Mouse (Mus musculus): ENCODE results near the gene Lig1. TPM values are rescaled to one million over a fixed set of nuclear protein-coding genes. Genes with fewer than 3 reads are reported as not detected.

Gene Lig1
- total and polyA plus RNA-seq, 3 experiments = 42.0 to 163 (median 82.4) TPM

GRCm38 (mm10) chr7:13264396-13264795 is 12.7 kb upstream of the Lig1 start:
- in situ Hi-C loops (cut with MboI; ENCODE audit: low pct_ligation_motif_present, low pct_unique_long_range_greater_than_20kb, low sequenced_read_pairs) (no loop called here), dilution Hi-C loops (cut with MboI; ENCODE audit: extremely low pct_ligation_motif_present, extremely low pct_unique_long_range_greater_than_20kb, low sequenced_read_pairs) (no loop called here)
- H3K9ac ChIP-seq (ENCODE audit: insufficient read depth, low read depth) = no peak overlapping the region
- no peaks in the 10 kb centered on the region for H3K9me3 ChIP-seq (replicated peaks; ENCODE audit: low read length)
- no peak overlapping the region for H3K27ac ChIP-seq (ENCODE audit: insufficient read depth, low read depth)
- H3K4me1 ChIP-seq (ENCODE audit: control insufficient read depth in 1 of 2, insufficient read depth in 2 of 2) = peaks cover 4 to 20% of the 10 kb centered on the region in 2 experiments; a peak in 3 of 4 replicates
- H3K4me2 ChIP-seq (ENCODE audit: insufficient read depth, low read depth, poor library complexity, severe bottlenecking) = no peak overlapping the region
- H3K4me3 ChIP-seq (replicated peaks in 1 of 3; ENCODE audit: low read depth in 2 of 3, low read length in 2 of 3, poor library complexity in 1 of 3) = no peak overlapping the region
- peaks cover 0 to 13% of the 10 kb centered on the region in 2 experiments for H3K36me3 ChIP-seq (replicated peaks in 1 of 2; ENCODE audit: control insufficient read depth in 1 of 2, insufficient read depth in 1 of 2, low read length in 1 of 2)
- TF ChIP-seq SIN3A (IDR thresholded peaks at IDR 0.05; ENCODE audit: low read length) (no peak), UBTF (IDR thresholded peaks at IDR 0.05; ENCODE audit: low read depth, low read length) (no peak), GABPA (IDR thresholded peaks at IDR 0.05; ENCODE audit: insufficient replicate concordance, low read depth, low read length) (no peak), SMC3 (IDR thresholded peaks at IDR 0.05; ENCODE audit: low read depth, low read length) (no peak), MXI1 (IDR thresholded peaks at IDR 0.05; ENCODE audit: low read depth, low read length) (no peak), JUN (IDR thresholded peaks at IDR 0.05; ENCODE audit: insufficient read depth, low read depth, low read length) (no peak), CHD2 (IDR thresholded peaks at IDR 0.05; ENCODE audit: low read length) (no peak), MAFK (IDR thresholded peaks at IDR 0.05; ENCODE audit: insufficient replicate concordance, low read length) (no peak)
- no peaks in the 10 kb centered on the region for H3K79me2 ChIP-seq (replicated peaks; ENCODE audit: control insufficient read depth, extremely low read depth, insufficient read depth, poor library complexity, severe bottlenecking)
- DNase-seq (ENCODE audit: extremely low read depth) = no peak
- no peaks in the 10 kb centered on the region for H3K27me3 ChIP-seq (replicated peaks)

GRCm38 (mm10) chr7:13268749-13269260 is 8.3 kb upstream of the Lig1 start:
- Histone ChIP-seq H3K9me3 (replicated peaks; ENCODE audit: low read length) (no peaks in the 10 kb centered on the region), H3K79me2 (replicated peaks; ENCODE audit: control insufficient read depth, extremely low read depth, insufficient read depth, poor library complexity, severe bottlenecking) (no peaks in the 10 kb centered on the region), H3K27ac (ENCODE audit: insufficient read depth, low read depth) (no peak overlapping the region), H3K36me3 (replicated peaks in 1 of 2; ENCODE audit: control insufficient read depth in 1 of 2, insufficient read depth in 1 of 2, low read length in 1 of 2) (peaks cover 4 to 17% of the 10 kb centered on the region in 2 experiments), H3K4me1 (ENCODE audit: control insufficient read depth in 1 of 2, insufficient read depth in 2 of 2) (peaks cover 4 to 25% of the 10 kb centered on the region in 2 experiments; a peak in 3 of 4 replicates), H3K4me2 (ENCODE audit: insufficient read depth, low read depth, poor library complexity, severe bottlenecking) (no peak overlapping the region), H3K4me3 (replicated peaks in 1 of 3; ENCODE audit: low read depth in 2 of 3, low read length in 2 of 3, poor library complexity in 1 of 3) (no peak overlapping the region), H3K27me3 (replicated peaks) (no peaks in the 10 kb centered on the region), H3K9ac (ENCODE audit: insufficient read depth, low read depth) (no peak overlapping the region)
- TF ChIP-seq MEF2A (IDR thresholded peaks at IDR 0.05; ENCODE audit: borderline replicate concordance, low read depth, low read length) = no peak
- TF ChIP-seq MYC (IDR thresholded peaks at IDR 0.05; ENCODE audit: low read depth, low read length) = no peak
- TF ChIP-seq ELF1 (IDR thresholded peaks at IDR 0.05; ENCODE audit: low read depth, low read length) = no peak
- TF ChIP-seq JUN (IDR thresholded peaks at IDR 0.05; ENCODE audit: insufficient read depth, low read depth, low read length) = no peak
- TF ChIP-seq ZMIZ1 (IDR thresholded peaks at IDR 0.05; ENCODE audit: low read depth, low read length) = no peak
- no peak for TF ChIP-seq ZNF384 (IDR thresholded peaks at IDR 0.05; ENCODE audit: low read depth, low read length)
- TF ChIP-seq MAFK (IDR thresholded peaks at IDR 0.05; ENCODE audit: insufficient replicate concordance, low read length) = no peak; the same call in 1 of the 2 replicates
- no peak for TF ChIP-seq MXI1 (IDR thresholded peaks at IDR 0.05; ENCODE audit: low read depth, low read length)
- no peak for TF ChIP-seq USF2 (conservative IDR thresholded peaks at IDR 0.05; ENCODE audit: low read depth, low read length)
- TF ChIP-seq UBTF (IDR thresholded peaks at IDR 0.05; ENCODE audit: low read depth, low read length) = no peak
- TF ChIP-seq SMC3 (IDR thresholded peaks at IDR 0.05; ENCODE audit: low read depth, low read length) = no peak
- no peak for TF ChIP-seq HCFC1 (IDR thresholded peaks at IDR 0.05; ENCODE audit: low read depth, low read length)
- TF ChIP-seq RCOR1 (conservative IDR thresholded peaks at IDR 0.05; ENCODE audit: low read depth, low read length) = no peak
- TF ChIP-seq USF1 (IDR thresholded peaks at IDR 0.05; ENCODE audit: low read depth, low read length) = no peak
- no peak for TF ChIP-seq PAX5 (IDR thresholded peaks at IDR 0.05; ENCODE audit: low read length)
- no peak for TF ChIP-seq KAT2A (IDR thresholded peaks at IDR 0.05; ENCODE audit: insufficient replicate concordance, low read length)
- TF ChIP-seq RAD21 (IDR thresholded peaks at IDR 0.05; ENCODE audit: low read depth, low read length) = no peak
- no peak for DNase-seq (ENCODE audit: extremely low read depth)
- dilution Hi-C loops (cut with MboI; ENCODE audit: extremely low pct_ligation_motif_present, extremely low pct_unique_long_range_greater_than_20kb, low sequenced_read_pairs) = no loop called here
- in situ Hi-C loops (cut with MboI; ENCODE audit: low pct_ligation_motif_present, low pct_unique_long_range_greater_than_20kb, low sequenced_read_pairs) = no loop called here
